Mouse (Mus musculus): ENCODE measurements at regions not wholly inside any gene's neighbourhood (a gene's known extent, or its start where the extent isn't known, plus 50 kb on each side); places are given as distances from the start of the nearest gene placed in this dataset.

GRCm38 (mm10) chr5:133453349-133454049 lies 646.0 kb upstream of the Castor2 start:
- TF ChIP-seq POLR2A (IDR thresholded peaks at IDR 0.05; ENCODE audit: low read depth, low read length) (no peak), CTCF (conservative IDR thresholded peaks at IDR 0.05; ENCODE audit: insufficient read depth, insufficient read length, low read depth, low read length) (no peak)
